Mouse (Mus musculus): ENCODE results near the gene Igf2bp3.

- TF ChIP-seq CTCF (IDR thresholded peaks at IDR 0.05; ENCODE audit: borderline replicate concordance, control insufficient read depth, extremely low read depth, insufficient read depth, low read length, poor library complexity), result no peak
- no peak for TF ChIP-seq POLR2A (IDR thresholded peaks at IDR 0.05; ENCODE audit: control insufficient read depth, extremely low read depth, insufficient read depth, low read length, poor library complexity)
These were observed 82.2 kb downstream of the Igf2bp3 start for GRCm38 (mm10) chr6:49132352-49133090.
